Mouse (Mus musculus) colon, adult 2 months (tissue): ENCODE data around the gene Sdhaf4. TPM values are rescaled to one million over a fixed set of nuclear protein-coding genes. Genes with fewer than 3 reads are reported as not detected.

ENCODE experiments used
- polyA plus RNA-seq: library from polyadenylated mRNA; depleted of rRNA; stranded (reverse); fragments of >200 nt; gene quantifications from 2 replicates; pipeline ENCODE4 v1.2.3, GENCODE M21; 2012; rRNA removed

Sdhaf4 gene
- polyA plus RNA-seq = 3.3 and 4.0 TPM in 2 replicates

DNA sequence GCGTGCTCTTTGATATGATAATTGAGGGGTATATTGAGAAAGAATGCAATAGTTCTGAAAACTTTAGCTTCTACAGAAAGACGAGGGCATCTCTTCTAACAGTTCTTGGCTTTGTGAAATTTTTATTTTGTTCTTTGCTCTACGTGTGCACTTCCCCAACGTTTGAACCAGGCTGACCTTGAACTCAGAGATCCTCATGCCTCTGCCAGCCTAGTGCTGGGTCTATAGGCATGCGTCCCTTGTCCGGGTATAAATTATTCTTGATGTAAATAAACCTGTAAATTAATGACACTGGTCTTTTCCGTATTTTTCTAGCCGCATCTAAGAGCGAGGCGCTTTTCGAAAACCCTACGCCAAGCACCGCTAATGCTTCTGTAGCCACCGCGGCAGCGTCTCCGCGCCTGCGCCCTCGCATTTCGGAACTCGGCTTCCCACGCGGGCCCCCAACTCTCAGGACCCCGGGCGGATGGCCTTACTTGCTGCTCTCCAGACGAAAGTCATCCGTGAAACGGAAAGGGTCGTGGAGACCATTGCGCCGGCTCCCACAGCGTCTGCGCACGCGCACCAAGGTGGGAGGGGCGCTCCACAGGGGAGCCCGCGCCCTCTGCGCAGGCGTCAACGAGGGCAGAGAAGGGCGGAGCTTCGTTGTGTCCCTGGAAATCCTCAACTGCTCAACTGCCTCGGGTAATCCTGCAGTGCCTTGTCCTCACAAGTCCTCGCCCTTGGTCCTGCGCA is at the start of gene Sdhaf4:
Gene Sdhaf4 (minus strand): TSS at position 587 of the 735 bp plus-strand sequence.

Other genes with a start within 250 kb of the Sdhaf4 start
- not detected in 2 replicates for gene B3gat2, start 243.9 kb downstream of the Sdhaf4 start, polyA plus RNA-seq
- 34.9 and 41.5 TPM in 2 replicates for gene Smap1, start 83.3 kb downstream of the Sdhaf4 start, polyA plus RNA-seq
- 6.3 and 7.6 TPM in 2 replicates for gene Fam135a, start 94.7 kb upstream of the Sdhaf4 start, polyA plus RNA-seq
- 0.06 and 0.37 TPM in 2 replicates for gene Col9a1, start 172.0 kb upstream of the Sdhaf4 start, polyA plus RNA-seq